Mouse (Mus musculus) lung, adult 2 months (tissue): Measurements from ENCODE around the gene Ttyh2. TPM values are rescaled to one million over a fixed set of nuclear protein-coding genes. Genes with fewer than 3 reads are reported as not detected.

Source experiments
- DNase-seq: peaks from one replicate; pipeline ENCODE4 v3.0.0; 2022
- H3K4me1 ChIP-seq: fragments of 200-500 bp; 2 replicates; pipeline ENCODE4 v1.6.1; 2011; ENCODE audit warnings: low read length; ENCODE audit not compliant: control insufficient read depth, insufficient read depth
- H3K4me3 ChIP-seq: fragments of 200-500 bp; replicated peaks from 2 replicates; pipeline ENCODE3; 2011; ENCODE audit warnings: low read depth, mild to moderate bottlenecking, control low read depth, low read length; ENCODE audit errors: extremely low read depth
- CTCF ChIP-seq: fragments of 200-500 bp; IDR thresholded peaks from 2 replicates; pipeline ENCODE4 v1.5.1; 2011; ENCODE audit warnings: mild to moderate bottlenecking, low read length, control low read depth; ENCODE audit not compliant: insufficient read depth
- POLR2A ChIP-seq: fragments of 200-500 bp; IDR thresholded peaks from 2 replicates; pipeline ENCODE4 v1.6.1; 2011; ENCODE audit warnings: low read depth, mild to moderate bottlenecking, control low read depth, low read length, borderline replicate concordance; ENCODE audit errors: extremely low read depth
- WGBS: fragments of 180-500 bp; shearing (Covaris S2); methylation state at CpG from one replicate; pipeline ENCODE4 v1.1.7; 2018; 5-methylcytosine and 5-hydroxymethylcytosine counted together
- polyA plus RNA-seq: library from polyadenylated mRNA; depleted of rRNA; stranded (reverse); fragments of >200 nt; gene quantifications from 2 replicates; pipeline ENCODE4 v1.2.3, GENCODE M21; 2012; rRNA removed

Gene Ttyh2
- polyA plus RNA-seq, 1 experiment, result 20.8 TPM

- TF ChIP-seq POLR2A (no peak), CTCF (no peak)
- 54% methylated on average over 6 of the region's 6 CpGs for WGBS
- no peak for DNase-seq
- Histone ChIP-seq H3K4me1 (peaks cover 4% of the 10 kb centered on the region; the same call in 1 of the 2 replicates), H3K4me3 (no peak overlapping the region)
Measured at GRCm38 (mm10) chr11:114769911-114770310, 94.7 kb downstream of the Ttyh2 start.

Other genes starting within 250 kb of the Ttyh2 start
- gene Rpl38, start 6.9 kb upstream of the Ttyh2 start, polyA plus RNA-seq, result 390 and 404 TPM in 2 replicates
- gene Dnaic2, start 52.0 kb downstream of the Ttyh2 start, polyA plus RNA-seq, result 10.5 and 13.3 TPM in 2 replicates
- 8.9 and 9.2 TPM in 2 replicates for gene Kif19a, start 90.0 kb downstream of the Ttyh2 start, polyA plus RNA-seq
- 0.54 and 0.59 TPM in 2 replicates for gene Btbd17, start 120.5 kb downstream of the Ttyh2 start, polyA plus RNA-seq
- gene Gpr142, start 123.5 kb downstream of the Ttyh2 start, polyA plus RNA-seq, result not detected in 2 replicates
- gene Gprc5c, start 175.7 kb downstream of the Ttyh2 start, polyA plus RNA-seq, result 14.3 and 18.2 TPM in 2 replicates
- 2.5 and 5.0 TPM in 2 replicates for gene Cd300a, start 214.6 kb downstream of the Ttyh2 start, polyA plus RNA-seq